Mouse (Mus musculus) intestine, embryonic 14.5 days (tissue): ENCODE measurements at regions not wholly inside any gene's neighbourhood (a gene's known extent, or its start where the extent isn't known, plus 50 kb on each side); places are given as distances from the start of the nearest gene placed in this dataset.

Source experiments
- ATAC-seq: fragments of 200-750 bp; cut with Nextera tagmentation; replicated peaks from 2 replicates; pipeline ENCODE4 v1.8.0; 2017; ENCODE audit warnings: low read depth, moderate number of reproducible peaks, moderate TSS enrichment, moderate library complexity; ENCODE audit not compliant: low FRiP score, low TSS enrichment
- DNase-seq: peaks from one replicate; pipeline ENCODE4 v3.0.0-alpha.2; 2018; ENCODE audit warnings: low spot score
- H3K27ac ChIP-seq: fragments of 300-500 bp; sonication (generic); 2 replicates; pipeline ENCODE4 v1.5.1; 2014; ENCODE audit warnings: low read depth, mild to moderate bottlenecking, control low read depth
- H3K27me3 ChIP-seq: fragments of 300-500 bp; sonication (generic); replicated peaks from 2 replicates; pipeline ENCODE4 v1.6.1; 2014; ENCODE audit warnings: low read length, control low read depth; ENCODE audit not compliant: control insufficient read depth, insufficient read depth
- H3K36me3 ChIP-seq: fragments of 300-500 bp; sonication (generic); 2 replicates; pipeline ENCODE4 v1.6.1; 2014; ENCODE audit warnings: low read length, control low read depth; ENCODE audit not compliant: control insufficient read depth, insufficient read depth
- H3K4me1 ChIP-seq: fragments of 300-500 bp; sonication (generic); replicated peaks from 2 replicates; pipeline ENCODE4 v1.6.1; 2014; ENCODE audit warnings: low read length, control low read depth, mixed read lengths; ENCODE audit not compliant: control insufficient read depth, insufficient read depth
- H3K4me2 ChIP-seq: fragments of 300-500 bp; sonication (generic); 2 replicates; pipeline ENCODE4 v1.6.1; 2014; ENCODE audit warnings: low read length
- H3K4me3 ChIP-seq: fragments of 300-500 bp; sonication (generic); 2 replicates; pipeline ENCODE4 v1.5.1; 2014; ENCODE audit warnings: low read depth, low read length, control low read depth, mixed read lengths
- H3K9ac ChIP-seq: fragments of 300-500 bp; sonication (generic); 2 replicates; pipeline ENCODE4 v1.6.1; 2014; ENCODE audit warnings: mild to moderate bottlenecking, low read length
- H3K9me3 ChIP-seq: fragments of 300-500 bp; sonication (generic); 2 replicates; pipeline ENCODE4 v1.6.1; 2016; ENCODE audit warnings: low read length, control low read depth; ENCODE audit not compliant: control insufficient read depth
- WGBS: fragments of 180-500 bp; shearing (Covaris S2); extraction: QIAGEN DNeasy Blood & Tissue Kit; methylation state at CpG from one replicate; pipeline ENCODE4 v1.1.7; 2014; 5-methylcytosine and 5-hydroxymethylcytosine counted together

DNA sequence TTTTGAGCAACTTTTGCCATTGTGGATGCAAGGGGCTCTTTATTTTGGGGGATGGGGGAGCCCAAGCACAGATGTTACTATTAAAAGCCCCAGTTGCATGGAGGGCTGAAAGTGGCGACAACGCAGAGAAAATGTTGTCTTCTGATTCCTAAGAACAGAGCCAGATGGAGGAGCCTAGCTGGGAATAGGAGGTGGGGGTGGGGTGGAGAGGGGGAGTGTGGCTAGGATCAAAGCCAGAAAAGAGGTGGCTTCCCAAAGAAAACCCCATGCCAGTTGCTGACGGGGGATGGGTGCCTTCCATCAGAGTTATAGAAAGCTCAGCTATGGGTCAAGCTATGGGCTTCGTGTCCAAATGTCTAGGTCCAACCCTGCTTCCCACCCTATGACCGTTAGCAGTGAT, 220.1 kb upstream of the Gm10131 start:
- H3K9me3 ChIP-seq = no peaks in the 10 kb centered on the region
- no peak for ATAC-seq
- peak; percentile 23 for DNase-seq
- H3K4me2 ChIP-seq = no peak overlapping the region
- 57% methylated on average over 5 of the region's 5 CpGs for WGBS
- H3K27me3 ChIP-seq = no peaks in the 10 kb centered on the region
- H3K36me3 ChIP-seq = no peaks in the 10 kb centered on the region
- no peak overlapping the region for H3K4me3 ChIP-seq
- H3K9ac ChIP-seq = no peak overlapping the region
- peaks cover 4% of the 10 kb centered on the region; the same call in 1 of the 2 replicates for H3K4me1 ChIP-seq
- no peak overlapping the region for H3K27ac ChIP-seq

DNA sequence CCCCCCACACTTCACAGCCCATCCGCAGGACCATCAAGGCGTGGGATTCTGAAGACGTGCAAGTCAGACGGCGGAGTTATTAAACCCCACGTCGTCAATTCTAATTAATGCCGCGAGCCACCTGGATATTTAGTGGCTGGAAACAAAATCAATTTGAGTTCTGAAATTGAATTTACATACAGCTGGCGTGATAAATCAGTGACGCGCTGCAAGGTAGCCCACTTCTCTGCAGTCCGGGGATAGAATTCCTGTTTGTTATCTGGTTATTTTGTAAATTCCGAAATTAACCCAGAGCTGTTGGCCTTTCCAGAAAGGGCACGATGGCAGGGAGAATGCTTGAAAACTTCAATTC, 215.1 kb upstream of the Gm10131 start:
- H3K27me3 ChIP-seq = no peaks in the 10 kb centered on the region
- H3K36me3 ChIP-seq = no peaks in the 10 kb centered on the region
- H3K4me3 ChIP-seq = peak overlapping the region; percentile 17
- H3K4me1 ChIP-seq = peaks cover 16% of the 10 kb centered on the region
- H3K27ac ChIP-seq = no peak overlapping the region
- peak overlapping the region; percentile 14; the same call in 1 of the 2 replicates for H3K9ac ChIP-seq
- ATAC-seq (no peak), DNase-seq (no peak)
- H3K4me2 ChIP-seq = peak overlapping the region; percentile 56
- 12% methylated on average over 15 of the region's 15 CpGs for WGBS
- H3K9me3 ChIP-seq = no peaks in the 10 kb centered on the region

DNA sequence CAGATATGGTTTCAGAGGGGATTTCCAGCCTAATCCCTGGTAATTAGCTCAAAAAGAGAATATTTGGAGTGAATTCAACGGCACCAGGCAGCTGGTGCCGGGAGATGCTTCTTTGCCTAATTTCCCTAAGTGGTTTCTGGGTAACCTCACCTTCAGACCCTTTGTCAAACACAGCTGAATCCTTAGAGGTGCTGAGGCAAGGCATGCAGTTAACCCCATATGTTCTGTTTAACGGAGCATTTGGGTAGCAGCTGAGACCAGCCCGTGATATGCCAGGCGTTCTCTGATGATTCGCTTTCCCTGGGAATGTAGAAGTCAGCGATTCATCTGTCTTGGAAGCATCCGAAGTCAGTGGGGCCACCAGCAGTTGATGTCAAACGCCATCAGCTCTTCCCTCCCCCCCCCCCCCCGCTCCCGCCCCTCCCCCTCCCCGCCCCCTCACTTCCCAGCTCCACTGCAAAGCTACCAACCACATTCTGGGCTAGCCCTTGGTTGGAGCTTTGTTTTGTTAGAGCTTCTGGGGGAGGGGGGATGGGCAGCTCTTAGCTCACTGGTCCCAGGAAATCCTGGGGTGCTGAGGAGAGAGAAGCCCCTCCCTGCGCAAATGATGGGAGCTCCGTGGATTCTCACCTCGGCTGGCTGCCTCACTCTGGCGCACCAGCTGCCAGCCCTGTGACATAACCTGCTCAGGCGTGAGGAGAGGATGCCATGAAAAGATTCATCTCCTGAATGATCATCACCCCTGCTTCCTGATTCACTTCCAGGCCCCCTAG, 214.5 kb upstream of the Gm10131 start:
- WGBS = 2% methylated on average over 14 of the region's 17 CpGs
- H3K36me3 ChIP-seq = no peaks in the 10 kb centered on the region

DNA sequence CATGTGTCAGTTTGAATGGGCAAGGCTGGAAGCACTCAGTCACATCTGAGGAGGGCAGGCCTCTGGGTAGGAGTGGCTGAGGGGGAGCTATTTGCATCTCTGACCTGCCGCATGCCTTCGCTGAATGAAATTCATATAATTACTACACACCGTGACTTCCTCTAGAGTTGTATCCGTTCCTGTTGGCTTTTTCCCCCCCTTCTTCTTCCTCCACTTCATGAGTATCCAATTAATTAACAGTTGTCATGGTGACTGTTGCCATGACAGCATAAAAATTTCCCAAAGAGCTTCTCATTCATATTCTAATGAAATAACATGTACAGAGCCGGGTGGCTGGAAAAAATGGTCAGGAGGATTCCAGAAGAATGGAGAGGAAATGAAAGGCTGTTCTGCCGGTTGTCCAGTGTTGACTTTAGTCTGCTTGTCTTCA, 208.6 kb upstream of the Gm10131 start:
- peaks cover 4% of the 10 kb centered on the region; the same call in 1 of the 2 replicates for H3K4me1 ChIP-seq
- no peaks in the 10 kb centered on the region for H3K36me3 ChIP-seq
- no peaks in the 10 kb centered on the region for H3K9me3 ChIP-seq
- ATAC-seq = peak; percentile 66
- H3K27ac ChIP-seq = no peak overlapping the region
- H3K9ac ChIP-seq = no peak overlapping the region
- H3K4me3 ChIP-seq = no peak overlapping the region
- H3K27me3 ChIP-seq = no peaks in the 10 kb centered on the region
- WGBS = 51% methylated on average over 6 of the region's 6 CpGs
- no peak overlapping the region for H3K4me2 ChIP-seq
- no peak for DNase-seq

More for the DNA sequence above, 214.5 kb upstream of the Gm10131 start:
- Histone ChIP-seq H3K27ac (no peak overlapping the region), H3K4me1 (peaks cover 16% of the 10 kb centered on the region), H3K4me2 (peak overlapping the region; percentile 56), H3K4me3 (peak overlapping the region; percentile 17), H3K9me3 (no peaks in the 10 kb centered on the region), H3K9ac (peak overlapping the region; percentile 14; the same call in 1 of the 2 replicates), H3K27me3 (no peaks in the 10 kb centered on the region)
- ATAC-seq (peak; percentile 43; the same call in 1 of the 2 replicates), DNase-seq (peak; percentile 65)

DNA sequence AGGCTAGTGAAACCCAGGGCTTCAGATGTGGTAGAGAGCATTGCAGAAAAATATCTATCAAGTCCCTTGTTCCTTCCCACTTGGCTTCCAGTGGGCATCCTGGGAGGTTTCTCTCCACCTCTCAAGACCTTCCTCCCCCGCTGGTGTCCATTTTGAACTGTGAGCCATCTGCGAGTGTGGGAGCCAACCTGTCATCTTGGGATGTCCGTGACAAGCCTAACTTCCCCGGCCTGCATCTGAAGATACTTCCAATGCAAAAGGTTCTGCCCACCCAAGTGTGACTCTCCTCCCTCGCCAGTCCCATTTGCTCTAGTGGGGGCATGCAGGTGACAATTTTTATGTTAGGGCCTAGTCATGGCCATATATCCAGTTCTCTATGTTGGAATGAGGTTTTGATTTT, 208.2 kb upstream of the Gm10131 start:
- H3K27ac ChIP-seq = no peak overlapping the region
- ATAC-seq (no peak), DNase-seq (no peak)
- no peak overlapping the region for H3K4me3 ChIP-seq
- 89% methylated on average over 5 of the region's 5 CpGs for WGBS
- no peaks in the 10 kb centered on the region for H3K27me3 ChIP-seq
- no peak overlapping the region for H3K4me2 ChIP-seq
- no peaks in the 10 kb centered on the region for H3K36me3 ChIP-seq
- peaks cover 4% of the 10 kb centered on the region; the same call in 1 of the 2 replicates for H3K4me1 ChIP-seq
- no peaks in the 10 kb centered on the region for H3K9me3 ChIP-seq
- H3K9ac ChIP-seq = no peak overlapping the region

DNA sequence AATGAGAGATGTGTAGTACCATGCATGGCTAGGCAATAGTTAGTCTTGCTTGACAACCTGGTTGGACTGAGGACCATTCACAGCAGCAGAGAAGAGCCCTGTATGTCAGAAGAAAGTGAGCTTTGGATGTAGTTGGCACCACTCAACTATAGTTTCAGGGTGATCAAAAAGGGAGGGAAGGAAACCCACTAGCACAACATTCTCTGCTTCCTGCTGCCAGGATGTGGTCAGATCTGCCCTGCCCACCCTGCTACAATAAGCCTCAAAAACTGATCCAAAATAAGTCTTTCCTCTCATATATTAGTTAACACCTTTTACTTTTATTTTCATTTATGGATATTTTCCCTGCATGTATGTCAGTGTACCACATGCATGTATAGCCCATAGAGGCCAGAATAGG, 203.7 kb upstream of the Gm10131 start:
- H3K9me3 ChIP-seq = no peaks in the 10 kb centered on the region
- H3K36me3 ChIP-seq = no peaks in the 10 kb centered on the region
- no peak overlapping the region for H3K27ac ChIP-seq
- no peak overlapping the region for H3K4me3 ChIP-seq
- no peak overlapping the region for H3K4me2 ChIP-seq
- H3K9ac ChIP-seq = no peak overlapping the region
- DNase-seq (no peak), ATAC-seq (no peak)
- H3K27me3 ChIP-seq = no peaks in the 10 kb centered on the region
- H3K4me1 ChIP-seq = peaks cover 4% of the 10 kb centered on the region; the same call in 1 of the 2 replicates

DNA sequence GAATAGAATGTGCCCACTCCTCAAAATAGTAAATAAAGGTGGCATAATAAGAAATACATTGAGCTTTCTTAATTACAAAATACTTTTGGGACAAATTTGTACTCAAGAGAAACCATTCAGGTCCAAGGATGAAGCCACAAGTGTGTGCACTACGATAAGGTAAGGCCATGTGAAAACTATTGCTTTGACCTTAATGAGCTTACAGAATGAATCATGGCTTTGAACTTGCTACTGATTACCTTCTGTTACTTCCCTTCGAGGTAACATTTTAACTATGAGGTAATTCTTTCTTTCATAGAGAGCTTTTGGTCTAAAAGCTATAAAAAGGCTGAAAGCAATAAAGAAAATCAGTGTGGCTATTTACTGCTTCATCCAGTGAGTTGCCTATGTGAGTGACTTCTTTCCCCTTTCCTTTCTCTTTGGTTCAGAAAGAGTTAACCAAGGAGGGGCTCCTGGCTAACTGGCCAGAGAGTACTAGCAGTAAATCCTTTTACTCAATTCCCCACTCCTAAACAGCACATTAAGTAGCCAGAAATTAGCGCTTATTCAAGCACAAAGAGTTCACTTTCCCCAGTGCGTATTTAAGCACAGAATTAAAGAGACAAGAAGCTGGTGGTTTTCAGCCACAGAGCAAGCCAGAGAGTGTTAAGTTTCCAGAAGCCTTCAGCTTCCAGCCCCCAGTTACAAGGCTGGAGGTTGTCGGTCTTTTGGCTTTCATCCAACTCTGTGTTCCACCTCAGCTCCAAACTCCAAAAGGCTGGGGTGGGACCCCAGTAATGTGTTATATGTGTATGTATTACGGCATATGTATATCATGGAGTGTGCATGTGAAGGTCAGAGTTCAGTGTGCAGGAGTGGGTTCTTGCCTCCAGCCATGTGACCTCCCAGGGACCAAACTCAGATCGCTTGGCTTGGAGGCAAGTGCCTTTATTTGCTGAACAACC, 194.3 kb upstream of the Gm10131 start:
- H3K4me3 ChIP-seq = no peak overlapping the region
- 0 out of 2 replicates have a peak overlapping the region, but pooled peaks have one; percentile 8 for H3K27ac ChIP-seq
- no peaks in the 10 kb centered on the region for H3K4me1 ChIP-seq
- no peaks in the 10 kb centered on the region for H3K36me3 ChIP-seq
- peak; percentile 78 for ATAC-seq
- WGBS = 36% methylated on average over 7 of the region's 7 CpGs
- no peak overlapping the region for H3K9ac ChIP-seq
- H3K9me3 ChIP-seq = no peaks in the 10 kb centered on the region
- DNase-seq = peak; percentile 61
- H3K4me2 ChIP-seq = peak overlapping the region; percentile 0
- no peaks in the 10 kb centered on the region for H3K27me3 ChIP-seq

DNA sequence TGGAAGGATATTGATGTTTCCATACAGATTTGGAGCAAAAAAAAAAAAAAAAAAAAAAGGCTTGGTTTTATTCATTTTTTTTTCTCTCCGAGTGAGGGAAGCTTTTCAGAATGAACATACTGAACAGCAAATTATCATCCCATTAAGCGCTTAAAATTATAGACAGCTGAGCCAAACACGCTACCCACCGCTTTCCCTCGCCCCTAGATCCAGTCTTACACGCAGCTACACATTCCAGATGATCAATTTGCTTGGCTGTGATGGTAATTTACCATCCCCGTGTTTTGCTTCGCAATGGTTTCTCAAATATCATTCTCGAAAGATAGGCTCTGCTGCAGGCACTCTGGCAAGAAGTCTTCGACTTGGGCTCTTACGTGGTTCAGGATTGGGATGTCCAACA, 192.3 kb upstream of the Gm10131 start:
- DNase-seq (no peak), ATAC-seq (no peak)
- no peaks in the 10 kb centered on the region for H3K4me1 ChIP-seq
- H3K4me3 ChIP-seq = no peak overlapping the region
- no peak overlapping the region for H3K4me2 ChIP-seq
- H3K27me3 ChIP-seq = no peaks in the 10 kb centered on the region
- H3K9me3 ChIP-seq = no peaks in the 10 kb centered on the region
- H3K9ac ChIP-seq = no peak overlapping the region
- 91% methylated on average over 11 of the region's 11 CpGs for WGBS
- H3K36me3 ChIP-seq = no peaks in the 10 kb centered on the region
- H3K27ac ChIP-seq = no peak overlapping the region
